Mouse (Mus musculus) ES-E14 (cell line): Measurements from ENCODE around the gene Zfyve28. TPM values are rescaled to one million over a fixed set of nuclear protein-coding genes. Genes with fewer than 3 reads are reported as not detected.
A peak's percentile ranks its signal among the peaks of the same experiment; 100 is the strongest.

Source experiments
- DNase-seq: peaks from one replicate; pipeline ENCODE4 v3.0.0-alpha.2; 2013; ENCODE audit warnings: low read depth, low spot score
- H3K27ac ChIP-seq: 2 replicates; pipeline ENCODE4 v1.5.1; 2012; ENCODE audit warnings: low read depth, mild to moderate bottlenecking, low read length, moderate library complexity, mixed read lengths; ENCODE audit not compliant: poor library complexity, insufficient read depth, severe bottlenecking
- H3K36me3 ChIP-seq: 2 replicates; pipeline ENCODE4 v1.6.1; 2012; ENCODE audit warnings: mild to moderate bottlenecking, low read length, moderate library complexity, mixed read lengths; ENCODE audit not compliant: control insufficient read depth, poor library complexity, insufficient read depth, severe bottlenecking
- H3K4me1 ChIP-seq, 2 experiments: fragments of 150-350 bp in 1 of 2; sonication (generic) in 1 of 2; 2 replicates each; pipeline ENCODE4 v1.6.1; 2012; ENCODE audit warnings: low read length in 2 of 2, mild to moderate bottlenecking in 1 of 2, mixed read lengths in 1 of 2; ENCODE audit not compliant: control insufficient read depth in 2 of 2, insufficient read depth in 2 of 2, poor library complexity in 1 of 2
- H3K4me3 ChIP-seq, 2 experiments: fragments of 150-350 bp in 1 of 2; sonication (generic) in 1 of 2; 2 replicates each; pipeline ENCODE4 v1.5.1; 2012; ENCODE audit warnings: low read length in 2 of 2, low read depth in 1 of 2, mild to moderate bottlenecking in 1 of 2, mixed read lengths in 1 of 2; ENCODE audit not compliant: insufficient read depth in 1 of 2, poor library complexity in 1 of 2, severe bottlenecking in 1 of 2
- H3K9ac ChIP-seq: 2 replicates; pipeline ENCODE4 v1.6.1; 2012; ENCODE audit warnings: low read depth, mild to moderate bottlenecking, low read length, mixed read lengths; ENCODE audit not compliant: poor library complexity, insufficient read depth, severe bottlenecking
- H3K9me3 ChIP-seq: fragments of 150-350 bp; sonication (generic); 2 replicates; pipeline ENCODE4 v1.6.1; 2012; ENCODE audit warnings: low read depth, mild to moderate bottlenecking, low read length; ENCODE audit not compliant: control insufficient read depth, insufficient read depth
- CHD2 ChIP-seq: IDR thresholded peaks from 2 replicates; pipeline ENCODE4 v1.6.1; 2014; ENCODE audit warnings: mild to moderate bottlenecking, low read depth, low read length, inconsistent platforms
- HCFC1 ChIP-seq: IDR thresholded peaks from 2 replicates; pipeline ENCODE4 v1.6.1; 2012; ENCODE audit warnings: low read length, inconsistent platforms, borderline replicate concordance; ENCODE audit not compliant: insufficient read depth
- MAFK ChIP-seq: IDR thresholded peaks from 2 replicates; pipeline ENCODE4 v1.6.1; 2014; ENCODE audit warnings: mild to moderate bottlenecking, low read depth, low read length, inconsistent platforms; ENCODE audit not compliant: insufficient read depth
- ZC3H11A ChIP-seq: IDR thresholded peaks from 2 replicates; pipeline ENCODE4 v1.6.1; 2012; ENCODE audit warnings: low read depth, mild to moderate bottlenecking, inconsistent platforms, low read length, borderline replicate concordance
- ZNF384 ChIP-seq: IDR thresholded peaks from 2 replicates; pipeline ENCODE4 v1.6.1; 2012; ENCODE audit warnings: low read depth, low read length, inconsistent platforms
- in situ Hi-C, 2 experiments: fragments of 600-800 bp; cut with MboI; formaldehyde crosslinking; loops; one replicate each; pipeline ENCODE4 v1.15.1; 2025; ENCODE audit warnings: low sequenced_read_pairs in 2 of 2, inconsistent platforms in 1 of 2; ENCODE audit not compliant: unreplicated experiment in 2 of 2
- total RNA-seq: library from RNA; depleted of rRNA; stranded (reverse); fragments of 300-350 nt; gene quantifications from 2 replicates; pipeline ENCODE4 v1.2.3, GENCODE M21; 2012

Zfyve28 gene
- total RNA-seq, 1 experiment, result 12.3 TPM

GRCm38 (mm10) chr5:34175403-34175694 is 112.9 kb downstream of the Zfyve28 start:
- no peak overlapping the region for H3K9ac ChIP-seq
- H3K9me3 ChIP-seq, result no peaks in the 10 kb centered on the region
- H3K4me3 ChIP-seq, result no peak overlapping the region
- peaks cover 0 to 20% of the 10 kb centered on the region in 2 experiments; a peak in 2 of 4 replicates for H3K4me1 ChIP-seq
- no peak overlapping the region; the same call in 1 of the 2 replicates for H3K27ac ChIP-seq
- no peaks in the 10 kb centered on the region for H3K36me3 ChIP-seq
- no peak for DNase-seq
- TF ChIP-seq HCFC1 (no peak), MAFK (no peak), ZC3H11A (no peak), ZNF384 (no peak)
- in situ Hi-C loops, result no loop called here

- Histone ChIP-seq H3K9me3 (no peaks in the 10 kb centered on the region), H3K36me3 (no peaks in the 10 kb centered on the region), H3K27ac (no peak overlapping the region), H3K9ac (no peak overlapping the region), H3K4me1 (peaks cover 5 to 20% of the 10 kb centered on the region in 2 experiments), H3K4me3 (no peak overlapping the region)
- in situ Hi-C loops, result no loop called here
- TF ChIP-seq CHD2, result no peak
- no peak for TF ChIP-seq HCFC1
- no peak for TF ChIP-seq MAFK
- TF ChIP-seq ZC3H11A, result no peak
- DNase-seq, result no peak
These were observed 113.5 kb downstream of the Zfyve28 start for GRCm38 (mm10) chr5:34174550-34175402.

GRCm38 (mm10) chr5:34174021-34174420 is 114.2 kb downstream of the Zfyve28 start:
- H3K36me3 ChIP-seq, result no peaks in the 10 kb centered on the region
- no peak overlapping the region for H3K4me3 ChIP-seq
- no peak for DNase-seq
- H3K4me1 ChIP-seq, result peaks cover 5 to 20% of the 10 kb centered on the region in 2 experiments
- H3K27ac ChIP-seq, result no peak overlapping the region
- TF ChIP-seq ZC3H11A, result no peak
- TF ChIP-seq CHD2, result no peak
- no peak for TF ChIP-seq ZNF384
- no peak for TF ChIP-seq HCFC1
- no peak for TF ChIP-seq MAFK
- no peak overlapping the region for H3K9ac ChIP-seq
- in situ Hi-C loops, result no loop called here
- no peaks in the 10 kb centered on the region for H3K9me3 ChIP-seq

- in situ Hi-C loops, result no loop called here
- H3K9me3 ChIP-seq, result no peaks in the 10 kb centered on the region
- no peaks in the 10 kb centered on the region for H3K36me3 ChIP-seq
- TF ChIP-seq CHD2, result no peak
- peak; percentile 75; the same call in 1 of the 2 replicates for TF ChIP-seq MAFK
- no peak overlapping the region for H3K27ac ChIP-seq
- H3K4me1 ChIP-seq, result peaks cover 11 to 14% of the 10 kb centered on the region in 2 experiments
- 0 out of 2 replicates have a peak overlapping the region, but pooled peaks have one; percentile 33 for H3K9ac ChIP-seq
- no peak overlapping the region for H3K4me3 ChIP-seq
- DNase-seq, result no peak
These were observed 117.5 kb downstream of the Zfyve28 start for GRCm38 (mm10) chr5:34170726-34171125.

GRCm38 (mm10) chr5:34169954-34170353 is 118.3 kb downstream of the Zfyve28 start:
- peak overlapping the region; percentile 54; the same call in 1 of the 2 replicates for H3K27ac ChIP-seq
- in situ Hi-C loops, result no loop called here
- no peak for TF ChIP-seq ZNF384
- TF ChIP-seq MAFK, result no peak
- TF ChIP-seq CHD2, result no peak
- TF ChIP-seq HCFC1, result no peak
- no peak for TF ChIP-seq ZC3H11A
- no peak for DNase-seq
- peaks cover 10 to 11% of the 10 kb centered on the region in 2 experiments; a peak in 3 of 4 replicates for H3K4me1 ChIP-seq
- no peaks in the 10 kb centered on the region for H3K9me3 ChIP-seq
- no peaks in the 10 kb centered on the region for H3K36me3 ChIP-seq
- peak overlapping the region; percentile 69; the same call in 1 of the 2 replicates for H3K9ac ChIP-seq
- peak overlapping the region; percentile 38 to 74 for H3K4me3 ChIP-seq
